Mouse (Mus musculus) hindbrain, embryonic 11.5 days (tissue): ENCODE results near the gene Hs6st3. TPM values are rescaled to one million over a fixed set of nuclear protein-coding genes. Genes with fewer than 3 reads are reported as not detected.
A peak's percentile ranks its signal among the peaks of the same experiment; 100 is the strongest.

Source experiments
- ATAC-seq: fragments of 200-750 bp; cut with Nextera tagmentation; 2 replicates; pipeline ENCODE4 v1.8.0; 2017; ENCODE audit warnings: mild to moderate bottlenecking, moderate TSS enrichment, moderate library complexity; ENCODE audit not compliant: low FRiP score
- DNase-seq: peaks from one replicate; pipeline ENCODE4 v3.0.0-alpha.2; 2015; ENCODE audit warnings: low spot score
- H3K27ac ChIP-seq: fragments of 300-500 bp; sonication (generic); 2 replicates; pipeline ENCODE4 v1.5.1; 2014; ENCODE audit warnings: mild to moderate bottlenecking, low read depth, low read length
- H3K27me3 ChIP-seq: fragments of 300-500 bp; sonication (generic); 2 replicates; pipeline ENCODE4 v1.6.1; 2014; ENCODE audit warnings: mild to moderate bottlenecking, low read length, moderate library complexity, mixed read lengths; ENCODE audit not compliant: control insufficient read depth, insufficient read depth
- H3K36me3 ChIP-seq: fragments of 300-500 bp; sonication (generic); 2 replicates; pipeline ENCODE4 v1.6.1; 2014; ENCODE audit warnings: mild to moderate bottlenecking, low read length, moderate library complexity, mixed read lengths; ENCODE audit not compliant: control insufficient read depth, insufficient read depth
- H3K4me1 ChIP-seq: fragments of 300-500 bp; sonication (generic); replicated peaks from 2 replicates; pipeline ENCODE4 v1.6.1; 2014; ENCODE audit warnings: low read length, mixed read lengths; ENCODE audit not compliant: control insufficient read depth, insufficient read depth
- H3K4me2 ChIP-seq: fragments of 300-500 bp; sonication (generic); replicated peaks from 2 replicates; pipeline ENCODE4 v1.6.1; 2014; ENCODE audit warnings: mild to moderate bottlenecking, low read depth, low read length
- H3K4me3 ChIP-seq: fragments of 300-500 bp; sonication (generic); 2 replicates; pipeline ENCODE4 v1.5.1; 2014; ENCODE audit warnings: low read depth, low read length
- H3K9ac ChIP-seq: fragments of 300-500 bp; sonication (generic); 2 replicates; pipeline ENCODE4 v1.6.1; 2014; ENCODE audit warnings: low read depth, low read length
- H3K9me3 ChIP-seq: fragments of 300-500 bp; sonication (generic); 2 replicates; pipeline ENCODE4 v1.6.1; 2016; ENCODE audit warnings: low read length; ENCODE audit not compliant: control insufficient read depth
- WGBS: fragments of 180-500 bp; shearing (Covaris S2); extraction: QIAGEN DNeasy Blood & Tissue Kit; methylation state at CpG from one replicate; pipeline ENCODE4 v1.1.7; 2014; 5-methylcytosine and 5-hydroxymethylcytosine counted together
- polyA plus RNA-seq: library from polyadenylated mRNA; unstranded; fragments of >200 nt; fragmentation: Nextera tagmentation; extraction: Ambion mirVana; gene quantifications from 2 replicates; pipeline ENCODE4 v1.2.1, GENCODE M21; 2014

Gene Hs6st3
- polyA plus RNA-seq, 1 experiment from 2014 or later, result 0.57 TPM

- H3K4me3 ChIP-seq, result no peak overlapping the region
- H3K4me1 ChIP-seq, result no peaks in the 10 kb centered on the region
- ATAC-seq (0 out of 2 replicates have a peak, but pooled peaks have one; percentile 38), DNase-seq (peak; percentile 33)
- 26% methylated on average over 4 of the region's 4 CpGs for WGBS
- no peak overlapping the region for H3K9ac ChIP-seq
- H3K27ac ChIP-seq, result no peak overlapping the region
- H3K4me2 ChIP-seq, result no peak overlapping the region
- H3K9me3 ChIP-seq, result no peaks in the 10 kb centered on the region
- H3K36me3 ChIP-seq, result no peaks in the 10 kb centered on the region
- no peaks in the 10 kb centered on the region for H3K27me3 ChIP-seq
These were observed 312.3 kb downstream of the Hs6st3 start for GRCm38 (mm10) chr14:119450471-119450870.

- no peaks in the 10 kb centered on the region for H3K36me3 ChIP-seq
- no peak for ATAC-seq
- no peak overlapping the region for H3K9ac ChIP-seq
- H3K4me1 ChIP-seq, result no peaks in the 10 kb centered on the region
- no peaks in the 10 kb centered on the region for H3K9me3 ChIP-seq
- H3K4me2 ChIP-seq, result no peak overlapping the region
- H3K27ac ChIP-seq, result no peak overlapping the region
- no peaks in the 10 kb centered on the region for H3K27me3 ChIP-seq
- H3K4me3 ChIP-seq, result no peak overlapping the region
- DNase-seq, result no peak
These were observed 313.5 kb downstream of the Hs6st3 start for GRCm38 (mm10) chr14:119451594-119451993.

- Histone ChIP-seq H3K4me1 (no peaks in the 10 kb centered on the region), H3K27ac (no peak overlapping the region), H3K4me2 (no peak overlapping the region), H3K27me3 (no peaks in the 10 kb centered on the region), H3K4me3 (no peak overlapping the region), H3K9me3 (no peaks in the 10 kb centered on the region), H3K36me3 (no peaks in the 10 kb centered on the region), H3K9ac (no peak overlapping the region)
- no peak for ATAC-seq
- DNase-seq, result no peak
These were observed 314.2 kb downstream of the Hs6st3 start for GRCm38 (mm10) chr14:119452382-119452781.

GRCm38 (mm10) chr14:119452797-119453196 lies 314.7 kb downstream of the Hs6st3 start:
- H3K27me3 ChIP-seq, result no peaks in the 10 kb centered on the region
- H3K4me3 ChIP-seq, result no peak overlapping the region
- 78% methylated on average over 3 of the region's 3 CpGs for WGBS
- no peaks in the 10 kb centered on the region for H3K4me1 ChIP-seq
- no peaks in the 10 kb centered on the region for H3K9me3 ChIP-seq
- no peak overlapping the region for H3K9ac ChIP-seq
- H3K27ac ChIP-seq, result no peak overlapping the region
- ATAC-seq (no peak), DNase-seq (no peak)
- no peak overlapping the region for H3K4me2 ChIP-seq
- H3K36me3 ChIP-seq, result no peaks in the 10 kb centered on the region

- DNase-seq, result no peak
- no peaks in the 10 kb centered on the region for H3K27me3 ChIP-seq
- no peak overlapping the region for H3K9ac ChIP-seq
- no peak overlapping the region for H3K4me2 ChIP-seq
- no peak overlapping the region for H3K27ac ChIP-seq
- no peak overlapping the region for H3K4me3 ChIP-seq
- H3K36me3 ChIP-seq, result no peaks in the 10 kb centered on the region
- ATAC-seq, result no peak
- H3K4me1 ChIP-seq, result no peaks in the 10 kb centered on the region
- no peaks in the 10 kb centered on the region for H3K9me3 ChIP-seq
- 93% methylated on average over 5 of the region's 5 CpGs for WGBS
These were observed 326.2 kb downstream of the Hs6st3 start for GRCm38 (mm10) chr14:119464308-119464707.

GRCm38 (mm10) chr14:119464883-119465282 lies 326.7 kb downstream of the Hs6st3 start:
- Histone ChIP-seq H3K27ac (no peak overlapping the region), H3K9ac (no peak overlapping the region), H3K27me3 (no peaks in the 10 kb centered on the region), H3K36me3 (no peaks in the 10 kb centered on the region), H3K4me1 (no peaks in the 10 kb centered on the region), H3K4me2 (no peak overlapping the region), H3K9me3 (no peaks in the 10 kb centered on the region), H3K4me3 (no peak overlapping the region)
- ATAC-seq (no peak), DNase-seq (no peak)
- 95% methylated on average over 1 of the region's 1 CpGs for WGBS

- H3K9ac ChIP-seq, result no peak overlapping the region
- H3K4me1 ChIP-seq, result no peaks in the 10 kb centered on the region
- WGBS, result 72% methylated on average over 5 of the region's 5 CpGs
- no peaks in the 10 kb centered on the region for H3K36me3 ChIP-seq
- H3K4me3 ChIP-seq, result no peak overlapping the region
- H3K4me2 ChIP-seq, result no peak overlapping the region
- ATAC-seq (no peak), DNase-seq (no peak)
- no peaks in the 10 kb centered on the region for H3K9me3 ChIP-seq
- no peaks in the 10 kb centered on the region for H3K27me3 ChIP-seq
- H3K27ac ChIP-seq, result no peak overlapping the region
These were observed 328.9 kb downstream of the Hs6st3 start for GRCm38 (mm10) chr14:119466899-119467588.

GRCm38 (mm10) chr14:119476582-119476981 lies 338.4 kb downstream of the Hs6st3 start:
- no peak overlapping the region for H3K4me2 ChIP-seq

GRCm38 (mm10) chr14:119477836-119478235 lies 339.7 kb downstream of the Hs6st3 start:
- no peaks in the 10 kb centered on the region for H3K9me3 ChIP-seq
- H3K4me2 ChIP-seq, result no peak overlapping the region
- DNase-seq, result no peak
- ATAC-seq, result no peak
- no peak overlapping the region for H3K9ac ChIP-seq
- H3K4me1 ChIP-seq, result no peaks in the 10 kb centered on the region
- no peaks in the 10 kb centered on the region for H3K27me3 ChIP-seq
- H3K27ac ChIP-seq, result no peak overlapping the region
- H3K4me3 ChIP-seq, result no peak overlapping the region
- no peaks in the 10 kb centered on the region for H3K36me3 ChIP-seq
- WGBS, result 76% methylated on average over 4 of the region's 4 CpGs

More at GRCm38 (mm10) chr14:119476582-119476981, 338.4 kb downstream of the Hs6st3 start:
- no peaks in the 10 kb centered on the region for H3K9me3 ChIP-seq
- no peak overlapping the region for H3K9ac ChIP-seq
- WGBS, result 94% methylated on average over 9 of the region's 9 CpGs
- H3K4me3 ChIP-seq, result no peak overlapping the region
- no peak overlapping the region for H3K27ac ChIP-seq
- H3K4me1 ChIP-seq, result no peaks in the 10 kb centered on the region
- no peak for ATAC-seq
- no peaks in the 10 kb centered on the region for H3K27me3 ChIP-seq
- DNase-seq, result no peak
- no peaks in the 10 kb centered on the region for H3K36me3 ChIP-seq
